Mouse (Mus musculus) layer of hippocampus, adult 11-12 months (tissue): ENCODE results near the gene Cdc42ep2.

Experiments used
- DNase-seq: peaks from one replicate; pipeline ENCODE4 v3.0.0; 2022; ENCODE audit warnings: low spot score

Gene Cdc42ep2

GRCm38 (mm10) chr19:5940656-5941055 is 16.0 kb upstream of the Cdc42ep2 start:
- DNase-seq: no peak

GRCm38 (mm10) chr19:5940173-5940572 is 15.6 kb upstream of the Cdc42ep2 start:
- no peak for DNase-seq

- no peak for DNase-seq
Measured at GRCm38 (mm10) chr19:5939715-5940114, 15.1 kb upstream of the Cdc42ep2 start.

- DNase-seq: no peak
Measured at GRCm38 (mm10) chr19:5938516-5938915, 13.9 kb upstream of the Cdc42ep2 start.

- DNase-seq: no peak
Measured at GRCm38 (mm10) chr19:5937836-5938406, 13.3 kb upstream of the Cdc42ep2 start.

GRCm38 (mm10) chr19:5937095-5937835 is 12.6 kb upstream of the Cdc42ep2 start:
- DNase-seq: no peak

GRCm38 (mm10) chr19:5935691-5936090 is 11.1 kb upstream of the Cdc42ep2 start:
- DNase-seq: no peak

- DNase-seq: no peak
Measured at GRCm38 (mm10) chr19:5935266-5935665, 10.7 kb upstream of the Cdc42ep2 start.

GRCm38 (mm10) chr19:5929634-5930596 is 5.3 kb upstream of the Cdc42ep2 start:
- no peak for DNase-seq

- no peak for DNase-seq
Measured at GRCm38 (mm10) chr19:5928546-5928945, 3.9 kb upstream of the Cdc42ep2 start.

- no peak for DNase-seq
Measured at GRCm38 (mm10) chr19:5928104-5928503, 3.5 kb upstream of the Cdc42ep2 start.

GRCm38 (mm10) chr19:5927532-5927931 is 2.9 kb upstream of the Cdc42ep2 start:
- DNase-seq: no peak

- no peak for DNase-seq
Measured at GRCm38 (mm10) chr19:5927026-5927425, 2.4 kb upstream of the Cdc42ep2 start.

GRCm38 (mm10) chr19:5925311-5925855 is 767 bp upstream of the Cdc42ep2 start:
- DNase-seq: no peak

- DNase-seq: peak; percentile 90
Measured at GRCm38 (mm10) chr19:5923990-5924712, 465 bp downstream of the Cdc42ep2 start.

- no peak for DNase-seq
Measured at GRCm38 (mm10) chr19:5922963-5923362, 1.7 kb downstream of the Cdc42ep2 start.

GRCm38 (mm10) chr19:5922119-5922942 is 2.3 kb downstream of the Cdc42ep2 start:
- no peak for DNase-seq

- no peak for DNase-seq
Measured at GRCm38 (mm10) chr19:5921715-5922114, 2.9 kb downstream of the Cdc42ep2 start.

- no peak for DNase-seq
Measured at GRCm38 (mm10) chr19:5913007-5913719, 11.5 kb downstream of the Cdc42ep2 start, which contains the start of gene Dpf2. Dpf2 (minus strand) TSS chr19:5913010.
